Mouse (Mus musculus) midbrain, embryonic 16.5 days (tissue): Measurements from ENCODE around the gene Cryga. TPM values are rescaled to one million over a fixed set of nuclear protein-coding genes. Genes with fewer than 3 reads are reported as not detected.

Experiments
- ATAC-seq: fragments of 200-750 bp; cut with Nextera tagmentation; 2 replicates; pipeline ENCODE4 v1.8.0; 2017; ENCODE audit warnings: moderate TSS enrichment
- H3K27ac ChIP-seq: fragments of 300-500 bp; sonication (generic); 2 replicates; pipeline ENCODE4 v1.5.1; 2014; ENCODE audit warnings: mild to moderate bottlenecking, low read length, mixed read lengths
- H3K27me3 ChIP-seq: fragments of 300-500 bp; sonication (generic); 2 replicates; pipeline ENCODE4 v1.6.1; 2014; ENCODE audit warnings: low read depth, low read length, mixed read lengths; ENCODE audit not compliant: control insufficient read depth, insufficient read depth
- H3K36me3 ChIP-seq: fragments of 300-500 bp; sonication (generic); 2 replicates; pipeline ENCODE4 v1.6.1; 2014; ENCODE audit warnings: mild to moderate bottlenecking, low read length, moderate library complexity, mixed read lengths; ENCODE audit not compliant: control insufficient read depth, insufficient read depth
- H3K4me1 ChIP-seq: fragments of 300-500 bp; sonication (generic); 2 replicates; pipeline ENCODE4 v1.6.1; 2014; ENCODE audit warnings: mild to moderate bottlenecking, low read length, mixed read lengths; ENCODE audit not compliant: control insufficient read depth, insufficient read depth
- H3K4me2 ChIP-seq: fragments of 300-500 bp; sonication (generic); 2 replicates; pipeline ENCODE4 v1.6.1; 2014; ENCODE audit warnings: mild to moderate bottlenecking, low read length, mixed read lengths
- H3K4me3 ChIP-seq: fragments of 300-500 bp; sonication (generic); 2 replicates; pipeline ENCODE4 v1.5.1; 2014; ENCODE audit warnings: low read depth, mild to moderate bottlenecking, low read length, moderate library complexity, mixed read lengths
- H3K9ac ChIP-seq: fragments of 300-500 bp; sonication (generic); 2 replicates; pipeline ENCODE4 v1.6.1; 2014; ENCODE audit warnings: low read depth, low read length, mixed read lengths
- H3K9me3 ChIP-seq: fragments of 300-500 bp; sonication (generic); replicated peaks from 2 replicates; pipeline ENCODE4 v1.6.1; 2014; ENCODE audit warnings: mild to moderate bottlenecking, low read length, mixed read lengths; ENCODE audit not compliant: control insufficient read depth, poor library complexity, severe bottlenecking
- whole genome bisulfite sequencing: fragments of 180-500 bp; shearing (Covaris S2); extraction: QIAGEN DNeasy Blood & Tissue Kit; methylation state at CpG from one replicate; pipeline ENCODE4 v1.1.7; 2014; 5-methylcytosine and 5-hydroxymethylcytosine counted together
- polyA plus RNA-seq: library from polyadenylated mRNA; unstranded; fragments of >200 nt; fragmentation: Nextera tagmentation; extraction: Ambion mirVana; gene quantifications from 2 replicates; pipeline ENCODE4 v1.2.1, GENCODE M21; 2015

Gene Cryga
- polyA plus RNA-seq: not detected in 2 replicates

GRCm38 (mm10) chr1:65103273-65103672 lies at the start of gene Cryga:
Cryga (minus strand) TSS chr1:65103373.
- no peaks in the 10 kb centered on the region for H3K4me1 ChIP-seq
- no peak within 1 kb of the TSS for H3K4me3 ChIP-seq
- 85% methylated on average over 11 of the region's 11 CpGs for WGBS
- no peak within 1 kb of the TSS for H3K9ac ChIP-seq
- no peaks in the 10 kb centered on the region for H3K9me3 ChIP-seq
- no peak for ATAC-seq
- H3K27me3 ChIP-seq: no peaks in the 10 kb centered on the region
- no peaks in the 10 kb centered on the region for H3K36me3 ChIP-seq
- H3K4me2 ChIP-seq: no peak within 1 kb of the TSS
- H3K27ac ChIP-seq: no peak within 1 kb of the TSS

- Histone ChIP-seq H3K4me3 (no peak overlapping the region), H3K4me2 (no peak overlapping the region), H3K9ac (no peak overlapping the region), H3K4me1 (no peaks in the 10 kb centered on the region), H3K27me3 (no peaks in the 10 kb centered on the region), H3K9me3 (no peaks in the 10 kb centered on the region), H3K36me3 (no peaks in the 10 kb centered on the region), H3K27ac (no peak overlapping the region)
- ATAC-seq: no peak
- 82% methylated on average over 3 of the region's 3 CpGs for WGBS
Measured at GRCm38 (mm10) chr1:65147971-65148370, 44.8 kb upstream of the Cryga start.

- WGBS: 96% methylated on average over 5 of the region's 5 CpGs
- Histone ChIP-seq H3K36me3 (no peaks in the 10 kb centered on the region), H3K4me1 (no peaks in the 10 kb centered on the region), H3K4me2 (no peak overlapping the region), H3K9me3 (no peaks in the 10 kb centered on the region), H3K27ac (no peak overlapping the region), H3K27me3 (no peaks in the 10 kb centered on the region), H3K9ac (no peak overlapping the region), H3K4me3 (no peak overlapping the region)
- ATAC-seq: no peak
Measured at GRCm38 (mm10) chr1:65147326-65147725, 44.2 kb upstream of the Cryga start.

GRCm38 (mm10) chr1:65146601-65147000 lies 43.4 kb upstream of the Cryga start:
- Histone ChIP-seq H3K9ac (no peak overlapping the region), H3K4me3 (no peak overlapping the region), H3K27me3 (no peaks in the 10 kb centered on the region), H3K4me1 (no peaks in the 10 kb centered on the region), H3K27ac (no peak overlapping the region), H3K36me3 (no peaks in the 10 kb centered on the region), H3K9me3 (no peaks in the 10 kb centered on the region), H3K4me2 (no peak overlapping the region)
- WGBS: 77% methylated on average over 2 of the region's 2 CpGs
- no peak for ATAC-seq

- Histone ChIP-seq H3K27me3 (no peaks in the 10 kb centered on the region), H3K4me1 (no peaks in the 10 kb centered on the region), H3K9me3 (no peaks in the 10 kb centered on the region), H3K36me3 (no peaks in the 10 kb centered on the region), H3K27ac (no peak overlapping the region), H3K9ac (no peak overlapping the region), H3K4me3 (no peak overlapping the region), H3K4me2 (no peak overlapping the region)
- no peak for ATAC-seq
- WGBS: 96% methylated on average over 2 of the region's 2 CpGs
Measured at GRCm38 (mm10) chr1:65144783-65145182, 41.6 kb upstream of the Cryga start.

- Histone ChIP-seq H3K36me3 (no peaks in the 10 kb centered on the region), H3K27ac (no peak overlapping the region), H3K9ac (no peak overlapping the region), H3K4me3 (no peak overlapping the region), H3K4me1 (no peaks in the 10 kb centered on the region), H3K4me2 (no peak overlapping the region), H3K27me3 (no peaks in the 10 kb centered on the region), H3K9me3 (no peaks in the 10 kb centered on the region)
- 83% methylated on average over 6 of the region's 6 CpGs for WGBS
- ATAC-seq: no peak
Measured at GRCm38 (mm10) chr1:65137560-65137959, 34.4 kb upstream of the Cryga start.

GRCm38 (mm10) chr1:65132833-65133232 lies 29.7 kb upstream of the Cryga start:
- no peak overlapping the region for H3K27ac ChIP-seq
- H3K36me3 ChIP-seq: no peaks in the 10 kb centered on the region
- no peaks in the 10 kb centered on the region for H3K4me1 ChIP-seq
- H3K9ac ChIP-seq: no peak overlapping the region
- WGBS: 80% methylated on average over 1 of the region's 1 CpGs
- no peak overlapping the region for H3K4me2 ChIP-seq
- H3K27me3 ChIP-seq: no peaks in the 10 kb centered on the region
- ATAC-seq: no peak
- H3K9me3 ChIP-seq: no peaks in the 10 kb centered on the region
- H3K4me3 ChIP-seq: no peak overlapping the region

GRCm38 (mm10) chr1:65131671-65132070 lies 28.5 kb upstream of the Cryga start:
- Histone ChIP-seq H3K4me1 (no peaks in the 10 kb centered on the region), H3K27me3 (no peaks in the 10 kb centered on the region), H3K27ac (no peak overlapping the region), H3K4me3 (no peak overlapping the region), H3K9ac (no peak overlapping the region), H3K9me3 (no peaks in the 10 kb centered on the region), H3K36me3 (no peaks in the 10 kb centered on the region), H3K4me2 (no peak overlapping the region)
- WGBS: 95% methylated on average over 1 of the region's 1 CpGs
- ATAC-seq: no peak

GRCm38 (mm10) chr1:65130226-65130625 lies 27.1 kb upstream of the Cryga start:
- H3K36me3 ChIP-seq: no peaks in the 10 kb centered on the region
- ATAC-seq: no peak
- H3K4me3 ChIP-seq: no peak overlapping the region
- WGBS: 68% methylated on average over 3 of the region's 3 CpGs
- no peak overlapping the region for H3K27ac ChIP-seq
- H3K4me1 ChIP-seq: no peaks in the 10 kb centered on the region
- H3K4me2 ChIP-seq: no peak overlapping the region
- H3K9me3 ChIP-seq: no peaks in the 10 kb centered on the region
- no peak overlapping the region for H3K9ac ChIP-seq
- no peaks in the 10 kb centered on the region for H3K27me3 ChIP-seq
